Mouse (Mus musculus): Measurements from ENCODE around the gene Isca1.
"Not testable (repeated sequence)": the region's sequence is repeated elsewhere in the genome, so short reads cannot be mapped to it uniquely, and the experiment has no call there.

Gene Isca1

DNA sequence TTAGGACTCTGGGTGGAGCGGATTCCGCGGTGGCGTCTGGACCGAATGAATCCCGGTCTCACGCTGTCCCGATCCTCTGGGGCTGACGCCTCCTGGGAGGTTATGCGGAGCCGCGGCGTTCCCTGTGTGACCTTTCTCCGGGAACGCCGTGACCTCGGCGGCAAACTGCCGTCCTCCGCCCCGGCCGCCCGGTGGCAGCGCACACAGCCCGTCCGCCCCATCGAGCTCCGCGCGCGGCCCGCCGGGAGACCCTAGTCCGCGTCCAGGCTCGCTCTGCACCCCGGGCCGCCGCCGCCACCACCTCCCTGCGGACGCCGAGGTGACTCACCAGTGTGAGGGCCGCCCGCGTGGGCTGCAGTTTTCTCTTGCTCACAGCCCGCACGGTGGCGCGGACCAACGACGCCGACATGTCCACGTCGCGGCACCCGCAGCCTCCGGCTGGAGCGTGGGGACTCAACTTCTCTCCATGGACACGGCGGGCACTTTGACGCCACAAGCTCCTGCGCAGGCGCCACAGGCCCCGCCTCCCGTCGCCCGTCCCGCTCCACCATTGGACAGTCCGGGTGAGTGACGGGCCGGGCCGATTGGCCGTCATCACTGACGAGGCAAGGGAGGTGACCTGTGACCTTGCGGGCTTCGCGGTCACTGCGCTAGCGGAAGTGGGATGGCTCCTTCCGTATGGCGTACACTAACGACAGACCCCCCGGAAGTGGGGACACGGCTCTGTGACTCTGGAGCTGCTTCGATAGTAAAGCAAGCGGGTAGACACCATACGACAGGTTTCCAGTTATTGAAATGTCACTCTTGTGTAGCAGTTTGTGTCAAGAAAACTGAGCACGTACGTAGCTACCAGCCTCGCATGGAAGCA lies at the start of gene Isca1:
Gene Isca1, minus strand, starts transcription at position 515 of the 868 bp plus-strand sequence.
- peak; percentile 95 for DNase-seq (ENCODE audit: low spot score)

DNA sequence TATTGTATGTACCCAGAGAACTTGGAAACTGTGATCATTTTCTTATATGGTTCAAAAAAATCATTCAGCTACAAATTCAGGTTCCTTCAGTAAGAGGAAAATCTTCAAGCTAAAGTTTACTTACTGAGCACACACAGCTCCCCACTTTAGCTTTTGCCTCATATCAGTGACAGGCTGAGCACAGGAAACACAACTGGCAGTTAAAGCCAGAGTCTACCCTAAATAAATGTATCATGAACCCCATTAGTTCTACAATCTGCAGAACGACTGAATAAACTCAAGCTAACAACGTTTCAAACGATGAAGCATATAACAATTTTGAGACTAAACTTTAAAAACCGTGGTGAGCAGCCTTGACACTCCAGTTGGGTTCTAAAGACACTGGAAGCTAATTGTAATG lies 47.7 kb upstream of the Isca1 start:
- DNase-seq (ENCODE audit: low spot score): no peak

DNA sequence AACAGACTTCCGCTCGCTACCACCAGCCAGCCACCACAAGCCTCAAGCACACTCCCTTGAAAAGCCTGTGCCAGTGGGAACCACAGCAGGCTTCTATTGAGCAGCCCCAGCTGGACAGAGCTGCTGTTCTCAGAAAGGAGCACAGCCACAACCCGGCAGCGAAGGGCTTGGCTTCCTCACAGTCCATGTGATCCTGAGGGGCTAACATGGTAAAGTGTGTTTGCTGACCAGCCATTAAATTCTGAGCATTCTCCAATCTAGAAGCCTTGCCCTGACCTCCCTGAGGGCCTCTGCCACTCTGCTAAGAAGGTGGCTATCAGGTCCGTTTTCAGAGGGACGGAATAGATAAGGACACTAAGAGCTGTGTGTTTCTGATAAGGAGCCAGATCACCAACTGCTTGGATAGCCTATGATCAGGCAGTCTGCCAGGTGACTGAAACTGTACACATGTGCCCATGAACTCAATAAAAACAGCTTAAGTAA lies 44.5 kb upstream of the Isca1 start:
- DNase-seq (ENCODE audit: low spot score): no peak

DNA sequence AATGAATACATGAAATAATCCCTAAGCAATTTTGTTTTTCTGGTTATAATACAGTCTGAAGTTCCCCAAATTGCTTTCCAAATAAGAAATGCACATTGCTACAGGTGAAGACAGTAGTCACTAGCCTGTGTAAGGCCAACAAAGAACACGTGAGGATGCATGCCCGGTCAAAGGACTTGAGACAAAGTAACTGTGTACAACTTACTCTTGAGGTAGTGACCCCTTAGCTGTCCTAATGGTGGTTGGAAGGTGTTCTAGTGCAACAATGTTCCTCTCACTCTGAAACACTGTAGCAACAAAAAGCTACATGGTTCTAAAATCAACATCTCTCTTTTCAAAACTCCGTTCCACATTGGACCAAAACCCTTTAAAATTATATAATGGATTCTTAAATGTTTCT lies 42.0 kb upstream of the Isca1 start:
- DNase-seq (ENCODE audit: low spot score): no peak

DNA sequence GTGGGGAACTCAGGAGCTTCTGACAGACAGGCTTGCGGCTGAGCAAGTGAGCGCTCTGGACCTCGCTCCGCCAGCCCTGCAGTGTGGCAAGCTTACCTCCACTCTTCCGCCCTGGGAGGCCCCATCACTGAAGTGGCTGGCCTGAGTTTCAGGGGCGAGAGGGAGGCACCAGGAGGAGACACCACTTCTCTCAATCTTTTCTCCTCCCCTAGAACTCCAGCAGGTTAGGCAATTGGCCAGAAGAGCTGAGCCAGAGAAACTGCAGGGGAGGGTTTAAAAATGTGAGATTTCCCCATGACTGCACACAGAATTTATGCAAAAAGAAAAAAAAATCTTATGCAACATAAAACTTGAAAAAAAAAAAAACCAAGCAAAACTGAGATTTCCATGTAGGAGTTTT lies 31.4 kb upstream of the Isca1 start:
- no peak for DNase-seq (ENCODE audit: low spot score)

DNA sequence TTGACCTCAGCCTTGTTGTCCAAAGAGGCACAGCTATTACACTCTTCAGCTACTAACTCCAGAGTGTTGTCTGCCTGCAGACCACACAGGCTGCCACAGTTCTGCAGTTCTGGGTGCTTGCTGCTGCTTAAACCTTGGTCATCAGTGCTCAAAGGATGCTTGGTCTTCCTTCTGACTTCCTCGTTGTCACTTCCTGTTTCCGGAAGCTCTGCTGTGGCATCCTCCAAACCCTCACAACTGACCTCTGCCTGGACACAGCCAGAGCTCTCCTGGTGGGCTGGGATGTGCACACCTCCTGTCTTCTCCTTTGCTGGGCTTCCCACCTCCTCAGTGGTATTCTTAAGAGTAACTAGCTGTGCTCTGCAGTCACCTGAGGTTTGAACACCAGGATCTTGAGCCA lies 30.5 kb upstream of the Isca1 start:
- DNase-seq (ENCODE audit: low spot score): no peak

DNA sequence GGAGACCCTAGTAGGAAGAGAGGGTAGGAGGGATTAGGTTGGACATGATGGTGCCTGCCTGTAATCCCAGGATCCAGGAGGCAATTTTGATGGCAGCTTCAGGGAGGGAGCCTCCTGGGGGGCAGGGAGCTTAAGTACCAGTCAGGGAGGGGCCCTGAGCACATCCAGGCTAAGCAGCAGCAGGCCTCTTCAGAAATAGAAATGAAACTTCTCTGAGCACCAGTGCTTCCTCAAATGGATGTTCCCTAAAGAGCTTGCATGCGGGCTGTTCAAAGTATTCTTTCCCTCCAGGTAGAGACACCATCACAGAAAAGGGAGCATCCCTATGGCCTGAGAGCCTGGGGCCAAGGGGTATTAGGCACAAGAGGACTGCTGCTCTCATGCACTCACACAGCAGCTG lies 28.7 kb upstream of the Isca1 start:
- DNase-seq (ENCODE audit: low spot score): no peak

DNA sequence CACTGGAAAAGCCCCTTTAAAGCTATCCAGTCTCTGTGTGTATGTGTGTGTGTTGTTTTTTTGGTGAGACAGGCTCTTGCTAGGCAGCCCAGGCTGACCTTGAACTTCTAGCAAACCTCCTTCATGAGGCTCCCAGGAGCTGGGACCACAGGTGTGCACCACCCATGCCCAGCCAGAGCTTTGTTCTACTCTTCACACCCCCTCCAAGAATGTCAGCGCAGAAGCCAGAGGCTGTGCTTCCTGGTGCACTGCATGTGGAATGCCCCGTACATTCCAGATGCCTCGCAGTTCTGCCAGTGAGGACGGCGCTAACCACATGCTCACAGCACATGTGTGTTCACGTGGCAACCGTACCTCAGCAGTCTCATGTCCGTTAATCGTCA lies 26.8 kb upstream of the Isca1 start:
- DNase-seq (ENCODE audit: low spot score): no peak

DNA sequence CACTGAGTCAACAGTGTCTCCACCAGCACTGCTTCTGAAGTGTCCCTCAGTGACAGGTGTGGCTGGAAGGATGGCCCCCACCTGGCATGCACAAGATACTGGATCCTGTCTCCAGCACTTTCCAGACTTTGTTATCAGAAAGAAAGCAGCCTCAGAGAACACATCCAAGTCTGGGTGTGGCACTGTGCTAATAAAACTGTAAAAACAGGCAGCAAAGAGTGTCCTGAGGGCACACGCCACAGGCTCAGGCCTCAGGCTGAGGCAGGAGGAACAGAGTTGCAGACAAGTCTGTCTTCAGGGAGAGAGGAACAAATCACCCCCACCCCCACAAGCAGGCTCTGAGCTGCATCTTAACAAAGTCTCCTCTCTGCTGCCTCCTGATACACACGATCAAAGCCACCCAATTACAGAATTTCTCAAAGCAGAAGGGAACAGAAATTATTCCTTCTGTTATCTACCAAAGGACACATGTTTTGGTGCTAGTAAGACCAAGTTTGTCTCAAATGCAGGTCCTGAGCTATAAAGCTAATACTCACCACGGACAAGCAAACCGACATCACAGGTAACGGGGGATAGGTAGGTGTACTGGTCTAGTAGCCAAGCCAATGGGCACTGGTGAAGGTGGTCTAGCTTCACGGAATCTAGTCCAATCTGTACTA lies 26.3 kb upstream of the Isca1 start:
- DNase-seq (ENCODE audit: low spot score): no peak

DNA sequence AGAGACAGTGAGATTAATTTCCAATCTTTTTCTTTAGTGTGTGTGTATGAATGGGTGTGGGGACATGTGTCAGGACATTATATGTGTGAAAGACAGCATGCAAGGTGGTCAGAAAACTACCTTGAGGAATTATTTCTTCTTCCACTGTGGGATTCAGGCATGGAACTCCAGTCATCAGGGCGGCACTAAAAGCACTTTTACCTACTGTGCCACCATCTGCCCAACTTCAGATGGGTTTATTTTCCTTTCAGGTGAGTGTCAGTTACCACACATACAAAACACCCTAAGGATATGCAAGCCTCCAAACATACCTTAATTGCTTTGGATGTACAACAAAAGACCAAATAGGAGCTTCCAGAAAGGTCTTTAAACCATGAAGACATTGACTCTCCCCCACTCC lies 25.2 kb upstream of the Isca1 start:
- no peak for DNase-seq (ENCODE audit: low spot score)

DNA sequence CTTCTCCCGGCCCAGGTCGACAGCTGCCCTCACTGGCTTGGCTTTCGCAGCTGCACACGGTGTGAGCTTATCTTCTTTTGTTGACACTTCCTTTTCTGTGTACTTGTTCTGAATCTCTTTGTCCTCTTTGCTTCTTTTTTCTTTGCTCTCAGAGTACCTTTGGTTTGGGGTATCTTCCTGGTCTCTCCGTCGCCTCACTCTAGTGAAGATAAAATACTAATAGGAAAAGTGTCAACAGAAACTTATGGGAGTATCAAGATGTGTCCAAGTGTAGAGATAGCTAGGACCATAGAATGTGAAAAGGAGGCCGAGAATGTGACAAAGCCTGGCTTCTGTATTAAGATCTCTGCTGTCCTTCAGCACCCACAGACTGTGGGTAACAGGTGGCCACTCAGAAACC lies 12.5 kb upstream of the Isca1 start, which contains the start of gene Gm49354:
Gene Gm49354, minus strand, starts transcription at position 101 of the 400 bp plus-strand sequence.
- DNase-seq (ENCODE audit: low spot score): no peak

DNA sequence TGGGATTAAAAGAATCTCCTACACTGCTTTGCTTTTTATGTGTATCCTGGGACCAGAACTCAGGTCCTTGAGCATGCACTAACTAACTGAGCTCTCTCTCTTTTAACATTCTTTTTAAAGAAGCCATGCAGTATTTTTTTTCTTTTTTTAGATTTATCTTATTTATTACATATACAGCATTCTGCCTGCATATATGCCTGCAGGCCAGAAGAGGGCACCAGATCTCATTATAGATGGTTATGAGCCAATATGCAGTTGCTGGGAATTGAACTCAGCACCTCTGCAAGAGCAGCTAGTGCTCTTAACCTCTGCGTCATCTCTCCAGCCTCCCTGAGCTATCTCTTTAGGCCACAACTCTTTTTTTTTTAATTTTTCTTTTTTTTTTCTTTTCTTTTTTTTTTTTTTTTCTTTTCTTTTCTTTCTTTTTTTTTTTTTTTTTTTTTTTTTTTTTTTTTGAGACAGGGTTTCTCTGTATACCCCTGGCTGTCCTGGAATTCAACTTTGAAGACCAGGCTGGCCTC lies 10.2 kb upstream of the Isca1 start:
- not testable (repeated sequence) for DNase-seq (ENCODE audit: low spot score)

DNA sequence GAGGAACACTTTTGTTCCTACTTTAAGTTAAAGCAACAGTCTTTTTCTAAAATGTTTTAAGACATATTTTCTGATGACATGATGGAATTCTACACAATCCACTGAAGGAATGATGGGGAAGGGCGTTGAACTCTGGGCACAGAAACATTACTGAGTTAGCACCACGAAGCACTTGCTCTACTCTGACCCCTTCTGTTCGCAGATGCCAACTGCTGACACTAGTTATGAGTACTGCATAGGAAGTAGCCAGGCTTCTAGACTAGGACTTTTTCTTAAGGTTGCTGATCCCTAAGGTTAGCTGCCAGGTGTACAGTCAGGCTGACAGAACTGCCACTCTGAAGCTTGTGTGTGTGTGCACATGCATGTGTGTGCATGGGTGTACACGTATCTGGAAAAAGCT lies 9.6 kb upstream of the Isca1 start:
- DNase-seq (ENCODE audit: low spot score): no peak

DNA sequence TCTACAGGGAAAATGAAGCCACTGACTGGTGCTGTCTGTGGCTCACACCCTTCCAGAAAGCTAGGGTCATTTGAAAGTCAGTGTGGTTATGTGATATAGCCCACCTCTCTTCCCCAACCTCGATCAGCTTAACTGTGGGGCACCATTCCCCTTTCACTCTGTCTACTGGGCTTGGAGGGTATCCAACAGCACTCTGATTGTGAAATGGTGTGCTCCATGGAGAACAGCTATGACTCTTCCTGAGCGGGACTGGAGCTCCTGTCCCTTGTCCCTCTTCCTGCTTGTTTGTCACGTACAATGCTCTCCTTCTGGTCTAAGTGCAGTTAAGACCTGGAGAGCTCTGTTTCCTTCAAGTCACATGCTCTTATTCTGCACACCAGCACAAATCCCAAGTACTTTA lies 5.6 kb upstream of the Isca1 start:
- no peak for DNase-seq (ENCODE audit: low spot score)

DNA sequence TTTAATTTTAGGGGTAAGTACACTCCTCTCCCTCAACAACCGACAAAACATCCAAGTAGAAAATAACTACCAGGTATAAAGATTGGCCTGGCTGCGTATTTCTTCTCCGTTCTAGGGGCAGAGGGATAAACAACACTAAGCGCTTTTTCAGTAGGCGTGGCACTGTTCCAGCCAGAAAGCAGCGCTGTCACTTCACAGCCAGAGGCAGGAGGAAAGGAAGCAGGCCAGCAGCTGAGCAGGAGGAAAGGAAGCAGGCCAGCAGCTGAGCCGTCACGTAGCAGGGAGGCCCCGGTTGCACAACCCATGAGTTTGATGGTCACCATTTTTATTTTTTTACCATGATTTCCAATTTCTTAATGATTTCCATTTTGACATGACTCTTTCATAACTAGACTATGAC lies 1.6 kb upstream of the Isca1 start:
- peak; percentile 85 for DNase-seq (ENCODE audit: low spot score)

DNA sequence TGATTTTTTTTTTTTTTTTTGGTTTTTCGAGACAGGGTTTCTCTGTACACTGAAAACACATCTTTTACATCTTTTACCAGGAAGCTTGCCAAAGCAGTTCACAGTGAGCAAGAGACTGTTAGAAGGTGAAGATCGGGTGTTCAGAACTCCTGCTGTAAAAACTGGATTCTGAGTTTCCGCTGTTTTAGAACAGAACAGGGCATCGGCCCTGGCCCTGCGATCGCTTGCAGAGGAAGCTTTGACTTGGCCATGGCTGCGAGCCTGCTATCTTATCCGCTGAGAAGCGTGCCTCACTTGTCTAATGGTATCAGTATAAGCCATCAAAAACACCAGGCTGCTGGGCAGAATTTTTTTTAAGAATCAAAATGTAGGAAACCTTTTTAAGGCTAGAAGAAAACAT lies 1.2 kb upstream of the Isca1 start:
- no peak for DNase-seq (ENCODE audit: low spot score)

DNA sequence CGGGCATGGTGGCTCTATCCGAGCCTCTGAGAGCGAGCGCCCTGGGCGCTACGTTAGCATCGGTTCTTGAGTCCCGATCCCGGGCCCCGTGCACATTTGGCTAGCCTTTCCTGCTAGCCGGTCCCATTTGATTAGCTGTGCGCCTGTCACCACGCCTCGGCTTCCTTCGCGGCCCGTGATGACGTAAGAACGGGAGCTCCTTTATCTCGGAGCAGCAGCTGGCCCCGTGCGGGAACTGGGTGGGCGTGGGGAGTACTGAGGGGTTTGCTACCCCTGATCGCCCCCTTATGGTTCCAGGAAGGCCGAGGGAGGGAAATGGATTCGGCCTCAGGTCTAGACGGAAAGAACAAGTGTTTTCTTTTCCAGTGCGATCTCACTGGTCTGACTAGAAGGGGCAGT lies 553 bp upstream of the Isca1 start:
- DNase-seq (ENCODE audit: low spot score): peak; percentile 88

DNA sequence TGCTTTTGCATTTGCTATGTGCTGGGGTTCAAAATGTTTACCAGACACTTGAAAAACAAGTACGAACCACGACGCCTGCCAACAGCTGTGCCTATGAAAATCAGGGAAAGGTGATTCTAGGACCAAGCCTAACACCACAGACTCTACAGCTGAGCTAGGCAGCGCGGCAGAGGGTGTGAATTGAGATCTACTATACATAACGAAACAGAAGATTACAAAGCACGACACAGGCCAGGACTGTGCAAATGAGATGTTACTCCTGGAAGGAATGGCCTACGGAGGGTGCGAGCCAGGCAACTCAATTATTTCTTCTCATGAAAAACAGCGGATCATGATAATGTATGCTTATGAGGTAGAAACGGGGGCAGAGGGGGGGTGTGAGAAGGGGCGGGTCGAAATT lies 1.1 kb downstream of the Isca1 start:
- DNase-seq (ENCODE audit: low spot score): peak; percentile 14

DNA sequence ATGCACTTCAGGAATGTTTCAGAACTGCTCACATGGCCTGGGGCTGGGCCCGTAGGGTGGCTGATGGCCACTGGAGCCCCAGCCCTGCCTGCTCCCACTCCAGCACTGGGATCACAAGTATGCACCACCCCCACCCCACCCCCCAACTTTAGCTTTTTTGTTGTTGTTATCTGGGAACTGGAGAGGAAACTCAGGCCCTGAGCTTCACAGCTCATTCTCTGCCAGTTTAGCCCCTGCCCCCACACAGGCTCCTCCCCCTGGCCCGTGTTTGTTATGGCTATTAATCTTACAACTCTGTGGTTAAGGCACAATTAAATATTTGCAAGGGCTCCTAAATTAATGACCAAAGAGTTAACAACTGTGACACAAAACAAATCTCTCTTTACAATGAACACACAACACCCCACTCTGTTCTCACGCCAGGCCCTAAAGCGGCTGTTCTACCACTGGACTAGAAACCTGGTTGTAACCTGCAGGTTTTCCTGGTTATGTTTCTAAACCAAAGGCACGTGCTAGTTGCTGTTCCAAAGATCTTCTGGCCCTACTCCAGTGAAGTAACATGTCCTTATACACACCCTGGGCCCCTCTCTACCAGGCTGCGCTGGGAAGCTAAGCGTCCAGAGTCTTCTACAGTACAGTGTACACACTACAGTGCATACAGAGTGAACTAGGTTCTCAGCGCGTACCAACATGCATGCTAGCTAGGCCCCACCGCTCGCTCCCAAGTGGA lies 2.7 kb downstream of the Isca1 start:
- no peak for DNase-seq (ENCODE audit: low spot score)

DNA sequence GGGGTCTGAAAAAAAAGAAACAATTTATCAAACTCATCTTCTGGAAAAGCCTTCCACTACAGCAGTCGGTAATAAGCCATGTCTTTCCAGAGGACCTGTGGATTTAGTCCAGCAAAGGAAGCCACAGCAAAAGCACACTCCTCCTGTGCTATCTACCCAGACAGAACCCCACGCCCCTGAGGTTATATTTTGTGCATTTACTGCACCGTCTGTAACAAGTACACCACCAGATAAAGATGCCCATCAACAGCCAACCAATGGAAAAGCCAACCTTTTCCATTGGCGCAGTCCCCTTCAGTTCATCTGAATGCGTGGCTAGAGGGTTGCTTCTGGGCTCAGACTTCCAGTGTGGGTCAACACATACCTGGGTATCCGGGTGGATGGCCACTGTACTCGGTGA lies 6.8 kb downstream of the Isca1 start:
- DNase-seq (ENCODE audit: low spot score): no peak

DNA sequence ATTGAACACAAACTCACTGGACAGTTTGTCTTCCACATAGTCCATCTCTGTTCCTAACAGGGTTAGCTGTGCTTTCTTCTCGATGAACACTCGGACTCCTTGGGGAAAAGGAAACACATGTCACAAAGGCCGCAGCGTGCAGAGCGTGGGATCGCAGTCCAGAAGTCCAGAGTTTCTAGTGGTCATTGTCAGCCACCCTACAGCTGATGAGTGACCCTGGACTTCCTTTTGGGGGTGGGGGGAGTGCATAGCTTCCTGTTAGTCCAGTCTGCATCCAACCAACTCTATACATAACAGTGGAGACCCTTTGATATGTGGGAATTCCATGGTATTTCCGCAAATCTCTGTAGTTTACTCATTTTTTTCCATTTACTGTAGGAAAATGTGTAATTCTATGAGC lies 12.7 kb downstream of the Isca1 start:
- DNase-seq (ENCODE audit: low spot score): no peak

DNA sequence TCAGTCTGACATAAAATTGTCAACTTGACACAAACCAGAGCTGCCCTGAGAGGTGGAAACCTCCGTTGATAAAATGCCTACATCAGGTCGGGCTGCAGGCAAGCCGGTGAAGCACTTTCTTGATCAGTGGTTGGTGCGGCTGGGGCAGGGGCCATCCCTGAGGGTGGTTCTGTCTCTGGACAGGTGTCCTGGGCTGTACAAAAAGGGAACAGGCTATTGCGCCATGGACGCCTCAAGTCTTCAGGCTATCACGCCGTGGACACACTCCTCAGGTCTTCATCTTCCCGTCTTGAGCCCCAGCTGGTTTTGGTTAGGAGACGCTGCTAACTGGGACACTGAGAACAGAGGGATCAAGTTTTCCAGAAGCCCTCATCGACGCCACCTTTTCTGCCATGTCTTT lies 19.3 kb downstream of the Isca1 start:
- DNase-seq (ENCODE audit: low spot score): no peak

DNA sequence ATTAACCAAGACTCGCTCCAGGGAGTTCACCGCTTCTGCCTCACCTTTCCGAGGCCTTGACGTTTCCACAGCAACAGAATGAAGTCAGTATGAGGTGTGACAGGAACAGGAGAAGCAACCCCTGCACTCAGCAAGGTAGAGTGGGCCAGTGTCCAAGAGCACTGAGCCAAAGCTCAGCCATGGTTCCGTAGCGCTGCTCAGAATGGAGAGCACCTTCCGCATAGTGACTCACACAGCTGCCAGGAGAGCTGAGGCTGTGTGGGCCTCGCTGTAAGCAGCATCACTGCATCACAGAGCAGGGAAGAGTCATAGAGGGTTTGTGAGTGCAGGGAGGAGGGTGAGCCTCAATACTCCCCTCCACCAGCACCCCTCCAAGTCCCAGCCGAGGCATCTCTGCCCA lies 22.9 kb downstream of the Isca1 start, which contains the start of gene 1700014D04Rik:
Gene 1700014D04Rik, minus strand, starts transcription at position 42 of the 400 bp plus-strand sequence.
- no peak for DNase-seq (ENCODE audit: low spot score)
